8 mouse cellular contexts compared by ENCODE assay signal in the genomic region with DNA sequence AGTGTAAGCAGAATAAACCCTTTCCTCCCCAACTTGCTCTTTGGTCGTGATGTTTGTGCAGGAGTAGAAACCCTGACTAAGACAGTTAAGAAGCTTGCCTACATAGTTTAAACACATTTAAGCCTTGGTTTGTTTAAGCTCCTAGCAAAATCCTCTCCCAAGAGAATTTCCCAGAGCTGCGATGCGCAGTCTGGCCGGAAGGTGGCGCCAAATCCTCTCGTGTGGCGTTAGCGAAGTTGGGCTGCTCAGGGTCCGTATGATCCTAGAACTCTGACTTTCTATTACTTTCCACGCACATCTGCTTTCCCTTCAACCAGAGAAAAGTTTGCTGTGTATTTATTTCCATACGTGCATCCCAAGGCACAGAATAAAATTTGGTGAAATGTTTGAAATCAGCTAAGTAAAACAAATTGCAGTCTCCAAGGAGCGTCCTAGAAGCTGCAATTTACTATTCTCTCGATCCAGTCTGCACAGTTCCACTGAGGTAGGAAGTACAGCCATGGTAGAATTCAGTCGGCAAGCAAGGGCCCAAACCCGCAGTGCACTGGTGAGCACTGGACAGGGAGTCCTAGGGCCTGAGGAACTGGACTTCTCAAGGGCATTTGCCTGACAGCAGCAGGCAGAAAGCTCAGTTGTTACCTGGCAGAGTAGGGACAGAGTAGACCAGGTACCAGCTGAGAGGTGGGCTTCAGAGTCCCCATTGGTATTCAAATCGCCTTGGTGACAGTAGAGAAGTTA. TPM values are rescaled to one million over a fixed set of nuclear protein-coding genes. Genes with fewer than 3 reads are reported as not detected.
DNase-seq lines count a peak whose midpoint lies in the region; ATAC-seq and TF ChIP-seq lines count a peak whose summit lies in the region.

No protein-coding gene starts in this region.

- no peak for ATAC-seq in hindbrain, embryonic 13.5 days (ENCODE audit: low FRiP score)
- 0 out of 2 replicates have a peak, but pooled peaks have one; percentile 35 for ATAC-seq in heart, embryonic 11.5 days (replicated peaks; ENCODE audit: insufficient number of reproducible peaks, low FRiP score, low TSS enrichment)
- peak; percentile 93 for ATAC-seq in megakaryocyte progenitor cell, adult 5-6 weeks (replicated peaks; ENCODE audit: poor library complexity)
- no peak for ATAC-seq in stomach, postnatal 0 days (ENCODE audit: low FRiP score, low TSS enrichment)

- H3K36me3 ChIP-seq in hindbrain, embryonic 10.5 days = no peaks in the 10 kb centered on the region
- no peaks in the 10 kb centered on the region for H3K36me3 ChIP-seq in hindbrain, embryonic 13.5 days
- no peaks in the 10 kb centered on the region for H3K36me3 ChIP-seq in heart, embryonic 11.5 days (ENCODE audit: control insufficient read depth, insufficient read depth, low read length)
- H3K36me3 ChIP-seq in stomach, postnatal 0 days (ENCODE audit: control insufficient read depth, insufficient read depth, low read length) = no peaks in the 10 kb centered on the region

- peak; percentile 76 for DNase-seq in hindbrain, embryonic 10.5 days (ENCODE audit: low spot score)
- DNase-seq in adipocyte (ENCODE audit: low spot score) = peak; percentile 65
- DNase-seq in embryo, embryonic 10 days (ENCODE audit: low spot score) = peak; percentile 87
- peak; percentile 78 to 89 for DNase-seq in layer of hippocampus, postnatal 25 days (ENCODE audit: extremely low spot score in 1 of 2, low spot score in 1 of 2)
- peak; percentile 74 for DNase-seq in stomach, postnatal 0 days (ENCODE audit: low spot score)

- no peak overlapping the region for H3K9ac ChIP-seq in hindbrain, embryonic 13.5 days
- no peak overlapping the region for H3K9ac ChIP-seq in heart, embryonic 11.5 days (ENCODE audit: low read depth, low read length)
- no peak overlapping the region for H3K9ac ChIP-seq in stomach, postnatal 0 days (ENCODE audit: low read length)

- H3K4me3 ChIP-seq in hindbrain, embryonic 10.5 days = no peak overlapping the region
- no peak overlapping the region for H3K4me3 ChIP-seq in hindbrain, embryonic 13.5 days
- H3K4me3 ChIP-seq in heart, embryonic 11.5 days (ENCODE audit: low read depth, low read length) = no peak overlapping the region
- H3K4me3 ChIP-seq in stomach, postnatal 0 days (ENCODE audit: low read depth, low read length) = no peak overlapping the region

- peaks cover 8% of the 10 kb centered on the region; the same call in 1 of the 2 replicates for H3K4me1 ChIP-seq in hindbrain, embryonic 10.5 days (replicated peaks)
- H3K4me1 ChIP-seq in hindbrain, embryonic 13.5 days (replicated peaks) = no peaks in the 10 kb centered on the region
- H3K4me1 ChIP-seq in heart, embryonic 11.5 days (ENCODE audit: control insufficient read depth, insufficient read depth, low read length) = no peaks in the 10 kb centered on the region
- no peaks in the 10 kb centered on the region for H3K4me1 ChIP-seq in stomach, postnatal 0 days (replicated peaks; ENCODE audit: control insufficient read depth, insufficient read depth)

- TF ChIP-seq EP300 in stomach, postnatal 0 days (optimal IDR thresholded peaks at IDR 0.05) = no peak

- H3K4me2 ChIP-seq in hindbrain, embryonic 13.5 days = no peak overlapping the region
- no peak overlapping the region for H3K4me2 ChIP-seq in heart, embryonic 11.5 days
- H3K4me2 ChIP-seq in stomach, postnatal 0 days (replicated peaks; ENCODE audit: low read depth) = no peak overlapping the region

- 8% methylated on average over 16 of the region's 16 CpGs for WGBS in hindbrain, embryonic 10.5 days
- WGBS in hindbrain, embryonic 13.5 days = 9% methylated on average over 16 of the region's 16 CpGs
- 10% methylated on average over 16 of the region's 16 CpGs for WGBS in heart, embryonic 11.5 days (ENCODE audit: insufficient replicate concordance)
- 8% methylated on average over 16 of the region's 16 CpGs for WGBS in stomach, postnatal 0 days

- no peak overlapping the region for H3K27ac ChIP-seq in hindbrain, embryonic 10.5 days
- no peak overlapping the region for H3K27ac ChIP-seq in hindbrain, embryonic 13.5 days
- no peak overlapping the region for H3K27ac ChIP-seq in heart, embryonic 11.5 days (ENCODE audit: low read depth, low read length)
- no peak overlapping the region for H3K27ac ChIP-seq in stomach, postnatal 0 days (replicated peaks)

- peaks cover 14% of the 10 kb centered on the region for H3K27me3 ChIP-seq in hindbrain, embryonic 10.5 days (ENCODE audit: insufficient read depth, poor library complexity, severe bottlenecking)
- peaks cover 23% of the 10 kb centered on the region for H3K27me3 ChIP-seq in hindbrain, embryonic 13.5 days
- peaks cover 3% of the 10 kb centered on the region; the same call in 1 of the 2 replicates for H3K27me3 ChIP-seq in heart, embryonic 11.5 days (ENCODE audit: control insufficient read depth, insufficient read depth, low read length)
- no peaks in the 10 kb centered on the region for H3K27me3 ChIP-seq in stomach, postnatal 0 days (ENCODE audit: control insufficient read depth, insufficient read depth, low read length)

- peak; percentile 92 for TF ChIP-seq CTCF in stomach, postnatal 0 days (IDR thresholded peaks at IDR 0.05; ENCODE audit: low read depth)

- no peaks in the 10 kb centered on the region for H3K9me3 ChIP-seq in hindbrain, embryonic 10.5 days
- no peaks in the 10 kb centered on the region for H3K9me3 ChIP-seq in hindbrain, embryonic 13.5 days
- H3K9me3 ChIP-seq in heart, embryonic 11.5 days (replicated peaks; ENCODE audit: control insufficient read depth, low read length) = no peaks in the 10 kb centered on the region
- H3K9me3 ChIP-seq in stomach, postnatal 0 days (ENCODE audit: control insufficient read depth, low read length) = no peaks in the 10 kb centered on the region

RNA-seq across cellular contexts. Expression of a gene that starts 26.5 kb away (rescaled TPM):
- polyA plus RNA-seq in hindbrain, embryonic 10.5 days (2016; fragmentation: Nextera tagmentation; extraction: Ambion mirVana) = not detected in 2 replicates
- 0.06 TPM in 2 replicates for polyA plus RNA-seq in hindbrain, embryonic 13.5 days (2015; fragmentation: Nextera tagmentation; extraction: Ambion mirVana)
- polyA plus RNA-seq in heart, embryonic 11.5 days (2014; fragmentation: Nextera tagmentation; extraction: Ambion mirVana) = 0.13 TPM in 1 of 2 replicates, not detected in the other
- under 1 TPM; 0.12 to 0.23 TPM for total RNA-seq in layer of hippocampus, postnatal 25 days (2021)
- not detected in 2 replicates for total RNA-seq in megakaryocyte progenitor cell, adult 5-6 weeks (2015)
- not detected in 2 replicates for total RNA-seq in megakaryocyte progenitor cell, adult 5-6 weeks (2017)
- polyA plus RNA-seq in stomach, postnatal 0 days (2015; fragmentation: Nextera tagmentation; extraction: Ambion mirVana) = not detected in 2 replicates

Comparison
In these comparisons a context has a peak if more than half of its experiments do, and no peak if none do; other contexts are left out.
1. ATAC-seq: peak in heart, embryonic 11.5 days (single experiment) and megakaryocyte progenitor cell, adult 5-6 weeks (single experiment); none in hindbrain, embryonic 13.5 days (single experiment) and stomach, postnatal 0 days (single experiment).
2. Peak in every context shown above with its lines, with median percentiles within 50 percentile points of each other: DNase-seq.